Mouse (Mus musculus) ES-E14 (cell line): ENCODE measurements at regions not wholly inside any gene's neighbourhood (a gene's known extent, or its start where the extent isn't known, plus 50 kb on each side); places are given as distances from the start of the nearest gene placed in this dataset.

ENCODE experiments used
- CHD2 ChIP-seq: IDR thresholded peaks from 2 replicates; pipeline ENCODE4 v1.6.1; 2014; ENCODE audit warnings: mild to moderate bottlenecking, low read depth, low read length, inconsistent platforms
- HCFC1 ChIP-seq: IDR thresholded peaks from 2 replicates; pipeline ENCODE4 v1.6.1; 2012; ENCODE audit warnings: low read length, inconsistent platforms, borderline replicate concordance; ENCODE audit not compliant: insufficient read depth
- MAFK ChIP-seq: IDR thresholded peaks from 2 replicates; pipeline ENCODE4 v1.6.1; 2014; ENCODE audit warnings: mild to moderate bottlenecking, low read depth, low read length, inconsistent platforms; ENCODE audit not compliant: insufficient read depth
- ZC3H11A ChIP-seq: IDR thresholded peaks from 2 replicates; pipeline ENCODE4 v1.6.1; 2012; ENCODE audit warnings: low read depth, mild to moderate bottlenecking, inconsistent platforms, low read length, borderline replicate concordance
- ZNF384 ChIP-seq: IDR thresholded peaks from 2 replicates; pipeline ENCODE4 v1.6.1; 2012; ENCODE audit warnings: low read depth, low read length, inconsistent platforms

DNA sequence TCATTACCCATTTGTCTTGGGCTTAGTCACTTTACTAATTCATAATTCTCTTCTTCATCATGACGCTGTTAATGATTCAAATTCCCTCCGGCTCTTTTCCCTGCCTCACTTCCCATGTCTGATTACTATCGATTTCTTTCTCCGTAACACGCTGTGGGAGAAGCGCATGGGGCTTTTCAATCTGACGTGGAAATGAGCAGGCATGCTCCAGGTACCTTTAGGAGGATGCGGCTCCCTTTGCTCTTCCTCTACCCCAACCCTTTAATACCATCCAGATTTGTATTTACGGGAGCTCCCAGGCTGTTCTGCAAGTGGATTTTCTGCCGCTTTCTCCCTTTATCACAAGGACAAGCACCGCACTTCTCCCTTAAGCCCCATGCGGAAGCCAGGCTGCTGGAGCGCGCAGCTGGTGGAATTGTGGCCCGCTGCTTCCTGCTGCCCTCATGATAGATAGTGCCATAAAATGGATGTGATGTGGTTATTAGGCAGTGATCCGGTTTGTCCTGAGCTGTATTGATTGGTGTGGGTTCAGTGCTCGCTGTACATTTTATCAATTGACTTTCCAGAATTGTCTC is 329.8 kb downstream of the Rnf144b start:
- TF ChIP-seq CHD2 (no peak), HCFC1 (no peak), ZC3H11A (no peak), ZNF384 (no peak), MAFK (no peak)
